Mouse (Mus musculus) ovary, postnatal 36 days (tissue): ENCODE data around the gene Rnf215.
"Not testable (repeated sequence)": the region's sequence is repeated elsewhere in the genome, so short reads cannot be mapped to it uniquely, and the experiment has no call there.

Experiments used
- DNase-seq: peaks from one replicate; pipeline ENCODE4 v3.0.0; 2022; ENCODE audit warnings: low spot score, mixed read lengths

The Rnf215 gene

DNA sequence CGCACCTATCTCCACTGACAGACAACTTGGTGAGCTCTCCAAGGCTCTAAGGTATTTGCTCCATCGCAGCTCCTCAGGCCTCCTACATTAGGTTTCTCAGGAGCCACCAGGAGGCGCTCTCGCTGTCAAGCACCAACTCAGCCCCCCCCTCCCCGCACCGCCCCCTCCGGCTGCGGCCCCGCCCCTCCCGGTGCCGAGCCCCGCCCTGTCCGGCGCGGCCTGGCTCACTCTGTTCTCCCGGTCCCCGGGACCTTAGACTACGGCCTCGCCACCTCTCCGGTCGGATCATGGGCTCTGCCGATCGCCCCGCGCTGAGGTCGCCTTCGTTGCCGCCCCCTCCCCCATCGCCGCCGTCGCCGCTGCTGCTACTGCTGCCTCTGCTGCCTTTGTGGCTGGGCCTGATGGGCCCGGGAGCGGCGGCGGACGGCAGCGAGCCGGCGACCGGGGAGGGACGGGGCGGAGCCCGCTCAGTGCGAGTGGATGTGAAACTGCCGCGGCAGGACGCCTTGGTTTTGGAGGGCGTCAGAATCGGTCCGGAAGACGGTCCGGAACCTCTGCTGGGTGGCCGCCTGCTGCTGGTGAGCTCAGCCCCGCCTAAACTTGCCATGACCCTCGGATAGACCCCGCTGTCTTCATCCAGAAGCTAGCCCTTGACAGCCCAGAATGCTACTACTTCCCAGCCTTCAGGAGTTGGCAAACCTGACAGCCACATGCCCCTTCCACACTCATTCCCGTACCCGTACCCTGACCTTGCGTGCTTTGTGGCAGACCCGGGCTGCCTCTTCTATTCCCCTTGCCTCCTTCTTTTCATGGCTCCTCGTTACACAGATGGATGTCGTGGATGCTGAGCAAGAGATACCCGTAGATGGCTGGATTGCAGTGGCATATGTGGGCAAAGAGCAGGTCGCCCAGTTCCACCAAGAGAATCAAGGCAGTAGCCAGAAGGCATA lies at the start of gene Rnf215:
Rnf215 (plus strand) TSS at position 217 of the 950 bp plus-strand sequence.
- peak; percentile 90 for DNase-seq

DNA sequence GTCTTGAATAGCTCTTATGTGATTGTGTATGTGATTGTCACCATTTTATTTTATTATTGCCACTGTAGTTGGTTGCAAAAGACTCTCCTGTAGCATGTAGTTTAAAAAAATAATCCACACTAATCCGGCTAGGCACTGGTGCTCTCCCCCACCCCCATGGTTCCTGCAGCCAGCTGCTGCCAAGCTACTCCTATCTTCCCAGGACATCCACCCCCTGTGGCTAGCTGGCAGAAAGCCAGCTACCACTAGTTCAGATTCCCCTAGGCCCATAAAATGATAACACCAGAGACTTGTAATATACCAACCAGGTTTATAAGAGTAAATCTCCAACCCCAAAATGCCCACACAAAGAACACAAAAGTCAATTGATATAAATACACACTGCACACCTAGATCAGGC lies 48.8 kb upstream of the Rnf215 start:
- DNase-seq, result no peak

DNA sequence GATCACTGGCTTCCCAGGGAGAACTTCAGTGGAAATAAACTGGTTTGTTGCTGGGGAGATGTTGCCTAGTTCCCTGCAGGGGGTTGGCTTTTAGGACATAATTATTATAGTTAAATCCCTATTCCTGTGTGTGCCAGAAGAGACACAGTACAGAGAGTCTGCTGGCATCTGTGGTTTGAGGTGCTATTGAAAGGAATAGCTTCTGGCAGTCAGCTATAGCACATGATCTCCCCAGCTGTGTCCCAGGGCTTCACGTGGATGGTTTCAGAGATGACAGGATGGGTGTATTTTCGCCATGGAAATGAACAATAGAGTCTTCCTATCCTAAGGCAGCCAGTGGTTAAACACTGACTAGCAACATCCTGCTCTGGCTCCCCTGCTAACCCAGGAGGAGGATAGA lies 47.7 kb upstream of the Rnf215 start:
- no peak for DNase-seq

DNA sequence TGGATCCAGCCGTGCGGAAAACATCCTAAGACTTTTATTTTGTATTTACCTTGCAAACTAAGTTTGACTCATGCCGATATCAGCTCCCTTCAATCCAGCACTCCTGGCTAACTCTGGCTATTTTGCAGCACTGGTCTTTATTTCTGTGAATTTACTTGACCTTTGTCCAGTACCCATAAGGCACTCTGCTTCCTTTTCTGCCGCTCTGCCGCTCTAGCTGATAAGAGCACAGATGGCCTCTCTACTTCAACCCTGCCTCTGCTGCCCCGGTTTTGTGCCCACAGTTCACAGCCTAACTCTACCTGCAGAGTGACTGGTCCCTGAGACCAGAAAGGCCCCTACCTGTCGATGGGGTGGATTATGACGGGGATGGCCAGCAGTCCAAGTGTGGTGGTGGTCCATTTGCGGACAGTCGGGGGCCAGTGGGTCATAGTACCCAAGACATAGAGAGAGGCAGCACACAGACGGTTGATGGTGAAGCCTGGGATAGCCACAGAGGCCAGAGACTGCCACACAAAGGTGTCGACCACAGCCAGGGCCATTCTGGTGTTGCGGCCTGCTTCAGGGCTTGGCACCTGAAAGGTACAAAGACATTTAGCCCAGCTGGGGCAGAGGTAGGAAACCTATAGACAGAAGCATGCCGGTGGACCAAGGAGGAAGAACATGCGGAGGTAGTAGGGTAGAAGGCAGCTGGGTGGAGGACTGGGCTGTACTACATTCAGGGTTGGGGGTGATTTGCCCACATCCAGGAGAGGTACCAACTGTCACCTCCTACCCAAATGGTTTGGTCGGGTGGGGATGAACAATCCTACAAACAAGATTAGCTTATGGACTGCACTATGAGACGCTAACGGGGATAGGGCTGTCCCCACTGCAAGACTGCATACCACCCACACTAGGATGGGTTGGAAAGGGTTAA lies 41.3 kb upstream of the Rnf215 start:
- no peak for DNase-seq

DNA sequence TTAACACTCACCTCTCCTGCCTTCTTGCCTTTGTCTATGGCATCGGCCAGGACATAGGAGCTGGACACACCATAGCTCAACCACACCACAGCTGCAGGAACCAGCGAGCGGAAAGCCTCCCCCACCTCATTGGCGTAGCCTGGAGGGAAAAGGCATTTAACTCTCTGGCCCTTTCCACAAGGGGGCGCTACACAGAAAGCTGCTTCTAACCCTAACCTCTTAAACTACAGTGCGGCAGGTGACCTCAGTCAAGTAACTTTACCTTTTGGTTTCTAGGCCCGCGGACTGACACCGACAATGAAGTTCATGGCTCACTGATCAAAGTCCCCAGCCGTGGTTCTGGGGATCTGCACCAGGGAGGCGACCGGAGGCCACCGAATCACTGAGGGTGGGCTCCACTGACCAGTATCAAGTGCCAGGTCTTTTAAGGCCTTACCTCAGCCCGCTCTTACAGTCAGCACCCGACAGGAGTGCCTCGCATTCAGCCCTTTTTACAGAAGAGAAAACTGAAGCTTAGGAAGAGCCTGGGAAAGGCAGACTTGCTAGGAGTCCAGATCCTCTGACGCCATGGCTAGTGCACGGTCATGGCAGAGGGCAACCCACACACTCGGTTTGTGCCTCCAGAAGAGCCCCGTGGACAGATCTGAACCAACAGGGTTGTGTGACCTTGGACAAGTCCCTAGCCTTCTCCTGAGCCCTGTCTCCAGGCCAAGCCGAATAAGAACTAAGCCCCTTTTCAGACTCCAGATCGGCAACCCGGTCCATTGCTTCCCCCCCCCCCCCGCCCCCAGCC lies 40.4 kb upstream of the Rnf215 start:
- DNase-seq, result peak; percentile 55

DNA sequence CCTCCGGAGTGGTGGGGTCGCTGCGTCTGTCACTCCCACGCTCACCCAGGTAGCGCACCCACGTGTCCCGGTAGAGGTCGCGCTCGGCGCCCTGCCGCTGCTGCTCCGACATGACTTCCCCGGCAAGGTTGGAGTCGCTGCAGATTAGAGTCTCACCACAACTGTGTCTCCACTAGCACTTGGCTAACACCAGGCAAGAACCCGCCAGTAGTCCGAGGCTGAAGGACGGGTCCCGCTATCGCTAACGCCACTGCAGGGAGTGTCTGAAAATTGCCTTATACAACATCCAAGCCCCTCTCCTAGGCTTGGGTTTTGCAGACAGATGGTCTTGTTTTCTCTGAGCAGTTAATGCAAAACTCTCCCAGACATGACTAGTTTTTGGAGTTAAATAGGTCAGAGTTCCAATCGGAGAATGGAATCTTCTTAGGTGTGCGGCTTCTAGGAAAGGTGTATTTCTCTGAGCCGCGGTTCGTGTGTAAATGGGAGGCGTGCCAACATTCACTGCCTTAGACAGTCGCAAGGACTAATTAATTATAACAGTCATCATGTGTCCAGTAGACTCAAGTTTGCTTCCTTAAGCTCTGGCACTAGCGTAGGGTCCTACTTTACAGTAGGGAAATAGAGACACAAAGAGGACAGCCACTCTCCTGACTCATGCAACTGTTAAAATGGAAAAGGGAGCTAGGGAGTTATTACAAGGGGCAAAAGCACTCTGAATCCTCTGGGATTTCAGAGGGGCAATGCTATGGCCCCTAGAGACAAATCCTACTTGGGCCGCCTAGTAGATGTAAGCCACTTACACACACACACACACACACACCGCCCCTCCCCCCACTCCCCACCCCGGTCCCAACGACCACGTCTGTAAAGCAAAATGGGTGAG lies 39.6 kb upstream of the Rnf215 start, which contains the start of gene Mtfp1:
Mtfp1 (minus strand) TSS at position 275 of the 883 bp plus-strand sequence.
- DNase-seq, result peak; percentile 68

DNA sequence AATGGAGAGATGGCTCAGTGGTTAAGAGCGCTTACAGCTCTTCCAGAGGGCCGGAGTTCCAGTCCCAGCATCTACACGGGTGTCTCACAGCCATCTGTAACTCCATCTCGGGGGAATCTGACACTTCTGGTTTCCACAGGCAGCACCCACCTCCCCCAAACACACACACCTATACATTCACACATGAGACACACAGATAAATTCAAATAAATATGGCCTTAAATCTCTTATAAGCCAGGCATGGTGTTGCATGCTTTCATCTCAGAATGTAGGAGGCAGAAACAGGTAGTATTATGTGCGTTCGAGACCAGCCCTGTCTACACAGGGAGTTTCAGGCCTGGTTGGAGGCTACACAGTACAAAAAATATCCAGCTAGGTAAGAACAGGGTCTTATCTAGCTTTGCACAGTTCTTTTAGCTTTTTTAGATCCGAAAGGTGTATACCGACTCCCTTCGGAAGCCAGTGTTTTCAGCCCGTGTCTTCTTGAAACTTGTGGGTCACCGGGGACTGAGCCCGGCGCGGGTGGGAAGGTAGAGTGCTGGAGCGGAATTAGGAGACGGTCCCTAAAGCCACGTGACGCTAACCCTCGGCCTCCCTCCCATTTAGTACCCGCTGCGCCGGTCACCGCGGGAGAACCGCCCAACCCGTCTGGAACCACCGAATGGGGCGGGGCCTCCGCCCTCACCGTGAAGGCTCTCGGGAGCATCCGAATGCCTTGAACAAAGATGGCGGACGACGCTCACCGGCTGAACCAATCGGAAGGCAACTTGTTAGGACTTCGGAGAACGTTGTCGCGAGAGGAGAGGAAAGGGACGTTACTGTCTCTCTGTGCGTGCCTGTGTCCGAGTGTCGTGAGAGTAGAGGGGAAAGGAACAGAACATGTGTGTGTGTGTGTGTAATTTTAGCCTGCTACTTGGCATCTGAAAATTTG lies 38.7 kb upstream of the Rnf215 start:
- DNase-seq, result peak; percentile 99

DNA sequence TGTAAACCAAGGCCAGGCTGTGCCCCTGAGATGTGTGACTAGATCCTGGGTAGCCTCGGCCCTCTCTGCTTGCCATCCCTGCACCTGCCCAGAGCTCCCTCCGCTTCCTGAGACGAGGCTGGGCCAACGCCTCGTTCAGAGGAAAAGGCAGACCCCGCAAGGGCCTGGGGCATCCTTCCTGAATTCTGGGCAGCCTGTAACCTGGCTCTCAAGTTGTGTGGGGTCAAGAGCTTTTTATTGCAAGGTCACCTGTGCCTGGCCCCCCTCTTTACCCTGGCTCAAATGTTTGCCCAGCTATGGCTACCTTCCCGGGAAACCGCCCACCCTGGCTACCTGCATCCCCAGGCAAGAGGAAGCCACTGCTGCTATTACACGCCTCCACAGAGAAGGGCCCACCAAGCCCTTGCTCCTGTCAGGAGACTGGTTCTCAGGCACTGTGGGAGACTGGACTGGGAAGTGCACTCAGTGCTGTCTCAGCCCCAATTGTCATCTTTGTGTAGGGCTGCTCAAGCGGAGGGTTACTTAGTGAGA lies 37.8 kb upstream of the Rnf215 start:
- DNase-seq, result peak; percentile 18

DNA sequence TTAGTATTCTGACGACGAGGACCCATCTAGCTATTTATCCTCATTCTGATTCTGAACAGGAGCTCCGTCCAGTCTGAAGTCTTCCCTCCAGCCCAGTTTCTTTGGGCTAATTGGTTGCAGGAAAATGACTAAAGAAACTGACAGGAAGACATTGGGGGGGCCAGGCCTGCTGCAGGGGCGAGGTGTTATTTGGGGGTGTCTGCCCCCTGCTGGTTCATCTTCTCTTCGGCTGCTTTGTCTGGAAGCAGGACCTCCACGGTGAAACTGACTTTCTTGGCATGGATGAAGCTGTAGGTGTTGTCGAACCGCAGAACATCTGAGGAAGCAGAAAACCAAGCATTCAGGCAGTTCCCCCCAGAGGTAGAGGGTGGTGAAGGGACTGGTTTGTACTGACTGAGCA lies 36.9 kb upstream of the Rnf215 start:
- no peak for DNase-seq

DNA sequence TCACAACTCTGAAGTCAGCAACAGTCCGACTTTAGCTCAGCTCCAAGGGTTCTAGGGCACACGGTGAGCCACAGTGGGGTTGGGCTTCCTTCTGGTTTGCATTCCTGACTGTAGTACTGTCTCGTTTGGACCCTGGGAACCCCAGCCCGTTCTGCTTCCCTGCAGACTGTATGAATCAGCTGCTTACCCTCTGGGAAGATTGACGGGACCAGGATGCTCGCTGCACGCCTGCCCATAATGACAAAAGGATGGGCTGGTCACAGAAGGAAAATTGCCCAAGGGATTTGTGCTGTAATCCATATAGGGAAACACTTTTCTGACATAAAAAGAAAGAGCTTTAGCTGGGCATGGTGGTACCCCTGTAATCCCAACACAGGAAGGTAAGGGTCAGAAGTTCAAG lies 36.2 kb upstream of the Rnf215 start:
- no peak for DNase-seq

DNA sequence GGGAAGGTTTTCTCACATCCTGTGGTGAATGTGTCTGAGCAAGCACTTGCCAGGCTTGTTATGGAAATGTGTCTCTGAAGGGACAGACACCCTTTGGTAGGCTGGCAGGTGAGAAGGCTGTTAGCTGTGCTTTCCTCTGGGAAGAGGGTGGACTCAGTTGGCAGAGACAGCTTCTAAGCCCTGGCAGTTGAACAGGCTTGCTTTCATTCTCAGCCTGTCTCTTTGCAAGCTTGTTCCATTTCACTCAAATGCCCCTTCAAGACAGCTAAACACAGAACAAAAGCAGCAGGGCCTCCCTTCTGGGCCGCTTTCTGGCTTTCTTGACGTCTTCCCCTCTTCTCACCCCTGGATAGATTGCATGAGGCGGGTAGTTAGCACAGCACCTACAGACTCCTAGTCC lies 35.6 kb upstream of the Rnf215 start:
- DNase-seq, result no peak

DNA sequence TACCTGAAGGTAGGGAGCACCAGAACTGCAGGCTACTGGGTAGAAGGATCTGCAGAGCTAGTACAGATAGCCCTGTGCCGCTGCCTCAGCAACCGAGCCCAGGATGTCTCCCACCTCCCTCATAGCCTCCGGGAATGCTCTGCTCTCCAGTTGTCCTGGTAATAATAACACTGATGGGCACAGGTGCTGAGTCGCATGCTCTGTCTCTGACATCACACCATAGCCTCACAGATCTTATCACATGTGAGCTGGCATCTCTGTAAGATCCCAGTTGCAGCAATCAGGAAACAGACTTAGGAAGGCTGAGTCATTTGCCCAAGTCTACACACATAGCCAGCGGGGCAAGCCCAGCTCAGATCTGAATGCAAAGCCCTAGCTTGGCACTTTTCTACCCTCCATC lies 33.2 kb upstream of the Rnf215 start:
- no peak for DNase-seq

DNA sequence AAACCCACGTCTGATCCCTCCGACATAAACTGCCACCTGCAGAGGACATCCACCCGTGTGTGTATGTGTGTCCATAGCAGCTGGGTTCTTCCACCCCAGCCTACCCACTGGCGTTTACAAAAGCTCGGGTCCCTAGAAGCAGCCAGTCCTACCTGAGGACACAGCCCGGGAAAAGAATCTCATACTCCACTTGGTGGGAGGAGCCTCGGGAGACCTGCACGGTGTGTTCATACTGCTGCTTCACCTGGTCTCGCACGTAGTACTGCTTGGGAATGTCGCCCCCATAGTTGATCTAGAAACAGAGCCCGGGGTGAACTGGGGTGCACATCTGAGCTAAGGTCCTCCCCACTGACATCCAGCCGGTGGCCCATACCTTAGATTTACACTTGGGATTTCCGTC lies 31.5 kb upstream of the Rnf215 start:
- DNase-seq, result no peak

DNA sequence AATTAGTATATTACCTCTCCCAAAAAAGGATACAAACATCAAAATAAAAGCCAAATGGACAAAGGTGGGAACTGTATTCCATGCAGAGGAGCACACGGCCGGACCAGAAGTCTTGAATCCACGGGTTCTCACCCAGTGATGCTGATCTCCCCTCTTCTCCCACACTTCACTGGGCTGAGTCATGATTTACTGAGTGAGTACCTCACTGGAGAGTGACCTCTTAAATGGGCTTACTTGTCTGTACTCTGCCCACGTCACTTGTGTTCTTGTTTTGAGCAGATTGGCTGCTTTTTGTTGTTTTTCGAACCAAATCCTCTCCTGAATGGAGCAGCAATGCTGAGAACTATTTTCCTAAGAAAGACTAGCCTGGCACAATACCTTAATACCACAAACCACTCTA lies 30.0 kb upstream of the Rnf215 start:
- no peak for DNase-seq

DNA sequence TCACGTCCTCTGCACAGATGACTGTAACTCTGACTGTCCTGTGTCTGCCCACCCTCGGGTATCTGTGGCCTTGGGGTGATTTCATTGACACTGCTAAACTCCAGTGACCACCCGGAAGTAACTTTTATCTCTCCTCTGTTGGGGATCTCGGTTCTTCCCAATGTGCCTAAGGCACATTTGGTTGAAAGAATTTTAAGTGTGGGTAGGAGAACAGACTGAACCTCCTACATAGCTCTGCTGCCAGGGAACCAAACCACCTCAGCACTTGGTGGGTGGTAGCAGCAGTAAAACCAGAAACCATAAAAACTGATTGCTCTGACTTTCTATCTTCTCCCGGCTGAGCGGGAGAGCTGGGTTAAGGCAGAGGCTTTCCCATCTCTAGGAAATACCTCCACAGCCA lies 29.6 kb upstream of the Rnf215 start:
- no peak for DNase-seq

DNA sequence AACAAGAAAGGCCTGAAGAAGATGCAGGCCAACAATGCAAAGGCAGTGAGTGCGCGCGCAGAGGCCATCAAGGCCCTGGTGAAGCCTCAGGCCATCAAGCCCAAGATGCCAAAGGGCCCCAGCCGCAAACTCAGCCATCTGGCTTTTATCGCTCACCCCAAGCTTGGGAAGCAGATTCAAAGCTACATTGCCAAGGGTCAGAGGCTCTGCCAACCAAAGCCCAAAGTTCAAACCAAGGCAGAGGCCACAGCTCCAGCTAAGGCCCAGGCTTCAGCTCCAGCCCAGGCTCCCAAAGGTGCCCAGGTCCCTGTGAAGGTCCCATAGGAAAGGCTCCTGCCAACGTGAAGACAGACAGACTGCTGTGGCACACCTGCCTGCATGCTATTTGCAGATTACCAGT lies 27.1 kb upstream of the Rnf215 start:
- not testable (repeated sequence) for DNase-seq

DNA sequence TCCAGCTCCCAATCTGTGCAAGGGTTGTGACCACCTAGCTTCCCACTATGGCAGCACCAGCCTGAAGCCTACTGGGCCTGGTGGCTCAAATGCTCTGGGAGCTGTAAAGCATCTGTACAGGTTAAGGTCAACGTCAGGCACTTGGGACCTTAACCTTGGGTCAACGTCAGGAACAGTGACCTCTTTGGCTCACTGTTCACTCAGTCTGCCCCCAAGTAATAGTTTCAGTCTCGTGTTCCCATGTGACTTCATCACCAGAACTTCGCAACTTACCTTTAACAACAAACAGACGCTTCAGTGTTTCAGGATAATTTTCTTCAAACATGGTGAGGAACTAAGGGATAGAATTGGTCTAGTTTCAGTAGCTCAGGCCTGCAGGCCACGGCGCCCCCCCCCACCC lies 26.3 kb upstream of the Rnf215 start:
- DNase-seq, result no peak

DNA sequence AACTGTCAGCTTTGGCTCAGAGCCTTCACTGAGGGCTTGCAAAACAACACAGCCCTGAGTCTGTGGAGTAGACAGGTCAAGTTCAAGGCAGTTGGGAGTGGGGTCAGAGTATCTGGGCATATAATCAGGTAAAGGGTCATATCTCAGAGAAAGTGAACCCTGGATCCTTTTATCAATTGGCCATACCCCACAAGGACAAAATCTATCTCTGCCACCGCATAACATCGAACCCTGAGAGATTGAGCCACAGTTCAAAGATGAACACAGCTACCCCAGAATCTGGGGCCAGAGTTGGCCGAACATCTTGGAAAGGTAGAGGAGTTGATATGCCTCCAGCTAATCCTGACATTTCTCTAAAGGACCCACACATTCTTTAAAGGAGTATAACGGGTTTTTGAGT lies 23.0 kb upstream of the Rnf215 start:
- DNase-seq, result no peak

DNA sequence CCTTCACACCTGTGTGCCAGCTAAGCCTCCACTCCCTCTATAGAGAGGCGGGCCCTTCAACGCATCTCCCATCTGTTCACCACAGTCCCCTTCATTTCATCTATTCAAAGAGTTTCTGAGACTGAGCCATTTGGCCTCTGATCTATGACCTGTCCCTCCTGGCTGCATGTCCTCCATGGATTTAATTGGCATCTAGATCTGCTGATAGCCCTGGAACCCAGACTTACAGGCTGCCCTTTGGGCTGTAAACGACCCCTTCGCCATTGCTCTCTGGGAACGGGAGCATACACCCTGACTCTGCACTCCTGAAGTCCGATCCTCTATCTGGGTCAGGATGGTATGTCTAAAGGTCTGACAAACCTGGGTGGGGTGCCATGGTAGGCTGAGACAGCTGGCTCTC lies 22.1 kb upstream of the Rnf215 start:
- no peak for DNase-seq

DNA sequence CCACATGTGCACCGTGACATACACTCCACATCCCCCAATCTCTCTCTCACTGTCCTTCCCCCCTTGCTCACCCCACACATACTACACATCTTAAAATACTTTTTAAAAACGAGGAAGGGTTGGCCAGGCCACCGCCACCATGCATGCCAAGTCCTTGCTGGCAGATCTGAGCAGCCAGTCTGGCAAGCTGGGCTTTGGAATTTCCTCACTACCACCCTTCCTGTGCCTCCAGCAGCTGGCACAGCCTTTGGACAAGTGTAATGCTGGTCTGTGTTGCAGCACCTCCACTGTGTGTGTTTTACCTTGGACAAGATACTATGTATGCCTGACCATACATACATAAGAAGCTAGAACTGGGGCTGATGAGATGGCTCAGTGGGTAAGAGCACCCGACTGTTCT lies 21.5 kb upstream of the Rnf215 start:
- DNase-seq, result no peak
